Mouse (Mus musculus): ENCODE data around the gene Olfr45. TPM values are rescaled to one million over a fixed set of nuclear protein-coding genes. Genes with fewer than 3 reads are reported as not detected.
"Not testable (repeated sequence)": the region's sequence is repeated elsewhere in the genome, so short reads cannot be mapped to it uniquely, and the experiment has no call there.

Olfr45 gene
- total and polyA plus RNA-seq, 3 experiments, result not detected

DNA sequence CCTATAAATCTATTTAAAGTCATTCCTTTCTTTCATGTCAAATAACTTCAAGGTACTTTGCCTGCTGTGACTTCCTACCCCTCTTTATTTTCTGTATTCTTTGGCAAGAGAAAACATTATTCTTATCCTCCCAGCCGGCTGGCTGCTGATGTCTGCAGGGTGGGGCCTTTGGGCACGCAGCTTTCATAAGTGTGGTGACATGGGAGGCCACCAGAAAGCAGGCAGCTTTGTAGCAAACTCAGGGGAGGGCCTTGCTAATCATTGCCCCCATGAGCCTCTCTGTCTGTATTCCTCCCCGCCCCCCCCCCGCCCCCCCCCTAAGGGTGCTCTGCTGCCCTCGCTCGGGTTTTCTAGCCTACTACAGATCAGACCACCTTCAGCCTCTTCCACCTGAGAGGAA lies 5.9 kb upstream of the Olfr45 start:
- dilution Hi-C loops (cut with MboI; ENCODE audit: extremely low pct_ligation_motif_present, extremely low pct_unique_long_range_greater_than_20kb, low sequenced_read_pairs) (no loop called here), in situ Hi-C loops (cut with MboI; ENCODE audit: low pct_ligation_motif_present, low pct_unique_long_range_greater_than_20kb, low sequenced_read_pairs) (no loop called here)
- peaks cover 26% of the 10 kb centered on the region for H3K27me3 ChIP-seq (replicated peaks)
- H3K79me2 ChIP-seq (replicated peaks; ENCODE audit: control insufficient read depth, extremely low read depth, insufficient read depth, poor library complexity, severe bottlenecking), result no peaks in the 10 kb centered on the region
- TF ChIP-seq HCFC1 (IDR thresholded peaks at IDR 0.05; ENCODE audit: low read depth, low read length) (no peak), ZC3H11A (IDR thresholded peaks at IDR 0.05; ENCODE audit: low read depth, low read length) (no peak), MEF2A (IDR thresholded peaks at IDR 0.05; ENCODE audit: borderline replicate concordance, low read depth, low read length) (no peak), UBTF (IDR thresholded peaks at IDR 0.05; ENCODE audit: low read depth, low read length) (no peak), MAX (IDR thresholded peaks at IDR 0.05; ENCODE audit: low read length) (no peak), ETS1 (conservative IDR thresholded peaks at IDR 0.05; ENCODE audit: low read depth, low read length) (no peak), MXI1 (IDR thresholded peaks at IDR 0.05; ENCODE audit: low read depth, low read length) (no peak), JUND (conservative IDR thresholded peaks at IDR 0.05; ENCODE audit: low read depth, low read length) (no peak), ZKSCAN1 (IDR thresholded peaks at IDR 0.05; ENCODE audit: borderline replicate concordance, low read depth, low read length) (no peak), BHLHE40 (IDR thresholded peaks at IDR 0.05; ENCODE audit: low read depth, low read length) (no peak), USF1 (IDR thresholded peaks at IDR 0.05; ENCODE audit: low read depth, low read length) (no peak), JUN (IDR thresholded peaks at IDR 0.05; ENCODE audit: insufficient read depth, low read depth, low read length) (no peak), POLR2A (IDR thresholded peaks at IDR 0.05; ENCODE audit: low read depth, low read length) (no peak), TCF12 (IDR thresholded peaks at IDR 0.05; ENCODE audit: low read depth, low read length) (no peak)
- H3K4me2 ChIP-seq (ENCODE audit: insufficient read depth, low read depth, poor library complexity, severe bottlenecking), result no peak overlapping the region
- no peak for DNase-seq (ENCODE audit: extremely low read depth)
- no peaks in the 10 kb centered on the region for H3K36me3 ChIP-seq (replicated peaks in 1 of 2; ENCODE audit: control insufficient read depth in 1 of 2, insufficient read depth in 1 of 2, low read length in 1 of 2)
- H3K9ac ChIP-seq (ENCODE audit: insufficient read depth, low read depth), result no peak overlapping the region
- no peak overlapping the region for H3K27ac ChIP-seq (ENCODE audit: insufficient read depth, low read depth)
- H3K4me1 ChIP-seq (ENCODE audit: control insufficient read depth in 1 of 2, insufficient read depth in 2 of 2), result no peaks in the 10 kb centered on the region
- H3K9me3 ChIP-seq (replicated peaks; ENCODE audit: low read length), result peaks cover 3% of the 10 kb centered on the region
- H3K4me3 ChIP-seq (replicated peaks in 1 of 3; ENCODE audit: low read depth in 2 of 3, low read length in 2 of 3, poor library complexity in 1 of 3), result no peak overlapping the region

DNA sequence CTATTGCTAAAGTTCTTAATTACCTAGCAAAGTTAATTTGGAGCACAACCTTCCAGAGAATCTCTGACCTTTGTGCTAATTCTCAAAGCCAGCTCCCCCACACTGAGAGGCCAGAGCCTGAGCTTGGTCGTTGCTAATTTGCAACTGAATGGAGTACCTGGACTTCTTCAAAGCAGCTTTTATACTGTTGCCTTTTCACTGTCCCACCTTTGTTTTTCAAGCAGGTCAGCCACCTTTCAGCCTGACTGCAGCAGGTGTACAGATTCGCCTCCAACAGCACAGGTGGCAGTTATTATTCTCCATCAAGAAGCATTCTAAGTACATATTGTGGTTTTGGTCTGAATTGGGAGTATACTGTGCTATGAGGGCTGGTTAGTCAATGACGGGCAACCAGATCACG lies 2.2 kb upstream of the Olfr45 start:
- DNase-seq (ENCODE audit: extremely low read depth); H3K79me2 ChIP-seq (replicated peaks; ENCODE audit: control insufficient read depth, extremely low read depth, insufficient read depth, poor library complexity, severe bottlenecking); H3K4me1 ChIP-seq (ENCODE audit: control insufficient read depth in 1 of 2, insufficient read depth in 2 of 2); H3K36me3 ChIP-seq (replicated peaks in 1 of 2; ENCODE audit: control insufficient read depth in 1 of 2, insufficient read depth in 1 of 2, low read length in 1 of 2); H3K9me3 ChIP-seq (replicated peaks; ENCODE audit: low read length); H3K4me2 ChIP-seq (ENCODE audit: insufficient read depth, low read depth, poor library complexity, severe bottlenecking); H3K27ac ChIP-seq (ENCODE audit: insufficient read depth, low read depth); dilution Hi-C loops (cut with MboI; ENCODE audit: extremely low pct_ligation_motif_present, extremely low pct_unique_long_range_greater_than_20kb, low sequenced_read_pairs); H3K4me3 ChIP-seq (replicated peaks in 1 of 3; ENCODE audit: low read depth in 2 of 3, low read length in 2 of 3, poor library complexity in 1 of 3); H3K9ac ChIP-seq (ENCODE audit: insufficient read depth, low read depth); in situ Hi-C loops (cut with MboI; ENCODE audit: low pct_ligation_motif_present, low pct_unique_long_range_greater_than_20kb, low sequenced_read_pairs): not testable (repeated sequence)
- H3K27me3 ChIP-seq (replicated peaks), result peaks cover 17% of the 10 kb centered on the region

DNA sequence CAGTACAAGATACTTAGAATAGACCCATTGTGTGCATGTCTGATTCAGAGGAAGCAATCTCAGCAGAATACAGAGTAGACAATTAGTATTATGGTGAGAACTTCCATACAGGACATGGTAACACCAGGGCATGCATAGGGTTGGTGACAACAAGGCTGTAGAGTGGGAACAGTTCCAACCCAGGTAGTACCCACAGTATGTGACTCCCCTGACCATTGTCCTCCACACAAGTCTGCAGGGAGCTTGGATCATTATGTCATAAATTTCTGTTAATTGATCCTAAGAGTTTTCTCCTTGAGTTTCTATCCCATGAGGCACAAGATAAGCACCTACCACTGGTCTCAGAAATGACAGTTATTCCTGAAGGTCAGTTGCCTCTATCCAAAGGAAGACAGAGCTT lies 15.2 kb downstream of the Olfr45 start, which contains the start of gene Olfr541:
Gene Olfr541 (plus strand): TSS at position 301 of the 400 bp plus-strand sequence.
- Histone ChIP-seq H3K27ac (ENCODE audit: insufficient read depth, low read depth) (no peak within 1 kb of the TSS), H3K9ac (ENCODE audit: insufficient read depth, low read depth) (no peak within 1 kb of the TSS), H3K36me3 (replicated peaks in 1 of 2; ENCODE audit: control insufficient read depth in 1 of 2, insufficient read depth in 1 of 2, low read length in 1 of 2) (no peaks in the 10 kb centered on the region), H3K4me2 (ENCODE audit: insufficient read depth, low read depth, poor library complexity, severe bottlenecking) (no peak within 1 kb of the TSS), H3K27me3 (replicated peaks) (peaks cover 50% of the 10 kb centered on the region), H3K4me1 (ENCODE audit: control insufficient read depth in 1 of 2, insufficient read depth in 2 of 2) (no peaks in the 10 kb centered on the region), H3K79me2 (replicated peaks; ENCODE audit: control insufficient read depth, extremely low read depth, insufficient read depth, poor library complexity, severe bottlenecking) (no peaks in the 10 kb centered on the region), H3K9me3 (replicated peaks; ENCODE audit: low read length) (no peaks in the 10 kb centered on the region), H3K4me3 (replicated peaks in 1 of 3; ENCODE audit: low read depth in 2 of 3, low read length in 2 of 3, poor library complexity in 1 of 3) (no peak within 1 kb of the TSS)
- dilution Hi-C loops (cut with MboI; ENCODE audit: extremely low pct_ligation_motif_present, extremely low pct_unique_long_range_greater_than_20kb, low sequenced_read_pairs) (no loop called here), in situ Hi-C loops (cut with MboI; ENCODE audit: low pct_ligation_motif_present, low pct_unique_long_range_greater_than_20kb, low sequenced_read_pairs) (no loop called here)
- DNase-seq (ENCODE audit: extremely low read depth), result no peak
- TF ChIP-seq E2F4 (IDR thresholded peaks at IDR 0.05; ENCODE audit: insufficient replicate concordance, low read depth, low read length) (no peak), MEF2A (IDR thresholded peaks at IDR 0.05; ENCODE audit: borderline replicate concordance, low read depth, low read length) (no peak), MXI1 (IDR thresholded peaks at IDR 0.05; ENCODE audit: low read depth, low read length) (no peak), JUND (conservative IDR thresholded peaks at IDR 0.05; ENCODE audit: low read depth, low read length) (no peak), POLR2A (IDR thresholded peaks at IDR 0.05; ENCODE audit: low read depth, low read length) (no peak), BHLHE40 (IDR thresholded peaks at IDR 0.05; ENCODE audit: low read depth, low read length) (no peak), ZC3H11A (IDR thresholded peaks at IDR 0.05; ENCODE audit: low read depth, low read length) (no peak), HCFC1 (IDR thresholded peaks at IDR 0.05; ENCODE audit: low read depth, low read length) (no peak), ELF1 (IDR thresholded peaks at IDR 0.05; ENCODE audit: low read depth, low read length) (no peak)

All from CH12.LX (cell line).